Mouse (Mus musculus) layer of hippocampus, adult 9-10 months (tissue): ENCODE data around the gene Tll2.

Experiments
- DNase-seq: peaks from one replicate; pipeline ENCODE4 v3.0.0; 2022; ENCODE audit warnings: low spot score

The Tll2 gene

DNA sequence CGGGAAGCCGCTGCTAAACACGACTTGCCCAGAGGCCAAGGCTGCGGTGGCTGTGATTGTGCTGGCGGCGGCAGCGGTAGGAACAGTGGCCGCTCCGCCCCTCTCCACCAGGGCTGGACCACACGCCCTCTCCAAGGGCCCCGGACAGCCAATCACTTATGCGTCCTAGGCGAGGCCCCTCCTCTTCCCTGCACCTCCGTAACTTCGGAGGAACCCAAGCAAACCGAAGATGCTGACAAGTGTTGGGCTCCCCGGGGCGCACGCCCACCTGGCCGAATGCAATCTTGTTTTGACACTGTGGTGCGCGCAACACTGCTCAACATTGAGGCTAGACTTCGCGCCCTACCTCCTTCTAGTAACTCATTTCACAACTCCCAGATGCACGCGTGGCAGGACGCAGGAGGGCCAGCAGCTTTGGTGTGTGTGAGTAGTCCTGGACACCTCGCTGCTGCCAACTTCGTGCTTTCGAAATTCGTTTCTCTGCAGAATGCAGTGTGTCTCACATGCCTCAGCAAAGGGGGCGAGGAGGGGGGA lies at the start of gene Tll2:
Tll2 (minus strand) TSS at position 25 of the 534 bp plus-strand sequence.
- no peak for DNase-seq

- no peak for DNase-seq
Measured at GRCm38 (mm10) chr19:41254584-41254983, 47.9 kb upstream of the Tll2 start.

- DNase-seq: no peak
Measured at GRCm38 (mm10) chr19:41248968-41249367, 42.3 kb upstream of the Tll2 start.

- DNase-seq: no peak
Measured at GRCm38 (mm10) chr19:41248271-41248670, 41.6 kb upstream of the Tll2 start.

GRCm38 (mm10) chr19:41246271-41246670 lies 39.6 kb upstream of the Tll2 start:
- DNase-seq: no peak

DNA sequence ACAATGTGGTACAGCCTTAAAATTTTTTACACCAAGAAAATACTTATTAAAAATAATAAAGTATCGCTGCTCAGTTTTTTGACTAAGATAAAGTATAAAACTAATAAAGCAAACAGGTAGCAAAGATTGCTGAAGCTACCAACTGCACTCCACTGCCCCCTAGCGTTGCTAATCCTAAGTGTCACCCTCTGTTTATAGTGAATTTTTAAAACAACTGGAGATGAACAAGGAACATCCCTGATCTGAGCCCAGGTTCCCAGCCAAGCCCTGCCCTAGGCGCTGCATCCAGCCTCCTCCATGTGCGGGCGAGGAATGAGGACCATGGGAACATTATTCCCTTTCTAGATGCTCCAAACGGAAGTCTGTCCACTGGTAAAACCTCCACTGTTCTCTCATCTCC lies 37.9 kb upstream of the Tll2 start:
- DNase-seq: peak; percentile 31

DNA sequence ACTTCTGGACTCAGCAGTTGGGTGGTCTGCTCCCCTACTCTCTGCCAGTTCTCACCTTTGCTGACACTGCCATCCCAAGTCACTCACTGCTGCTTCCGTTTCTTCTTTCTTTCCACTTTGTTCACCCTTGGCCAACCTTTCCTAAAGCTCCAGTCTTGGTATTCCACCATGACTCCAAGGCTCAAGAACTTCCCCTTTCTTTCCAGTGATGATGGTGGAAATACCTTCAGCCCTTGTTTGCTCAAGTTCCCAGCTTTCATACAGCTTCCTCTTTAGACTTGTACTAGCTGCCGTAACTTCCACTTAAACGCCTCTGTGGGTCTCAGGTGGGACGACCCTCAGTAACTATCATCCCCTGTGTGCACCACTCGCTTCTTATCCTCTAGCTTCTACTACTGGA lies 35.4 kb upstream of the Tll2 start:
- no peak for DNase-seq

GRCm38 (mm10) chr19:41233698-41234097 lies 27.1 kb upstream of the Tll2 start:
- no peak for DNase-seq

DNA sequence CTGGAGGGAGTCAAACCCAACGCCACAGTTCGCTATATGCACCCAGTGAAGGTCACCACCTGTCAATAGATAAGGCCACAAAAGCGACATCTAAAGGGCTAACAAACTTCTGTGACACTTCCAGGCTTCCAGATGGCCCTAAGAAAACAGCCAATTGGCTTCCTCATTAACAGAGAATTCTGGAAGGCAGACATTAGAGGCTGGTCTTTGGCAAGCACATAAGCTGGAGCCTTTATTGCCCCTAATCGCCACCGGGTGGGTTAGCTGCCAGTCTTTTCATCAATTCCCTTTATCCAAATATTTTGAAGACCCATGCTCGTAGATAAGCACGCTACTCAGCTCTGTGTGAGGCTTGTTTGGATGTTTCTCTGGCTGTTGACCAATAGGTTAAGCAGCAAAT lies 1.7 kb upstream of the Tll2 start:
- no peak for DNase-seq

DNA sequence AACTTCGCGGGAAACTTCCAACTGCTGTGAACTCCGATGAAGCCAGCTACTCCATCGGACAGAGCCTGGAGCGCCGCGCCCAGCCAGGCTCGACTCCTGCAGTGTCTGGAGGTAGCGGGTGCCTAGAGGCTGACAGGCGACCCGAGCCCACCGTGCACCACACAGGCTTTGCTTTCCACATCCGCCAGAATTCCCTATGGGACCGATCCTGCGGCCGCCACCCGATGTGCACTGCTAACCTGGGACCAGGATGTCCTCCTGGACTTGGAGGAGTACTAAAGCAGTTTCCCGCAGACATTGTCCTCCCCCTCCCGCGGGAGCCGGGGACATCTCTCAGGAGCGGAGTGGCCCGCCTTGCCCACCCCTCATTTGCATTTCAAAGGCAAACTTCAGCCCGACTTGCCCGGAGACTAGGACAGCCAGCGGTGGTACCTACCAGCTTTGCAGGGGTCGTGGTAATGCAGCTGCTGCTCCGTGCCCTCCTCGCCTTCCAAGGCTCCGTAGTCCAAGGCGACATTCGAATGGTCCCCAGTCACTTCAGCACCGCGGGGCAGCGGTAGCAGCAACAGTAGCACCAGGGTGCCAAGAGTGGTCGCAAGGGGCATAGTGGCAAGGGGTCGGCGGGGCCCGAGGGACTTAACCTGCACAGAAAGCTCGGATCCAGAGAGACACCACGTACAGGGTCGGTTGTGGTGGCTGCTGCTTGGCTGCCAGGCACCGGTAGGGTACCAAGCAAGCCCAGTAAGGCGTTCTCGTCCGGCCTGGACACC lies 409 bp downstream of the Tll2 start:
- DNase-seq: no peak

DNA sequence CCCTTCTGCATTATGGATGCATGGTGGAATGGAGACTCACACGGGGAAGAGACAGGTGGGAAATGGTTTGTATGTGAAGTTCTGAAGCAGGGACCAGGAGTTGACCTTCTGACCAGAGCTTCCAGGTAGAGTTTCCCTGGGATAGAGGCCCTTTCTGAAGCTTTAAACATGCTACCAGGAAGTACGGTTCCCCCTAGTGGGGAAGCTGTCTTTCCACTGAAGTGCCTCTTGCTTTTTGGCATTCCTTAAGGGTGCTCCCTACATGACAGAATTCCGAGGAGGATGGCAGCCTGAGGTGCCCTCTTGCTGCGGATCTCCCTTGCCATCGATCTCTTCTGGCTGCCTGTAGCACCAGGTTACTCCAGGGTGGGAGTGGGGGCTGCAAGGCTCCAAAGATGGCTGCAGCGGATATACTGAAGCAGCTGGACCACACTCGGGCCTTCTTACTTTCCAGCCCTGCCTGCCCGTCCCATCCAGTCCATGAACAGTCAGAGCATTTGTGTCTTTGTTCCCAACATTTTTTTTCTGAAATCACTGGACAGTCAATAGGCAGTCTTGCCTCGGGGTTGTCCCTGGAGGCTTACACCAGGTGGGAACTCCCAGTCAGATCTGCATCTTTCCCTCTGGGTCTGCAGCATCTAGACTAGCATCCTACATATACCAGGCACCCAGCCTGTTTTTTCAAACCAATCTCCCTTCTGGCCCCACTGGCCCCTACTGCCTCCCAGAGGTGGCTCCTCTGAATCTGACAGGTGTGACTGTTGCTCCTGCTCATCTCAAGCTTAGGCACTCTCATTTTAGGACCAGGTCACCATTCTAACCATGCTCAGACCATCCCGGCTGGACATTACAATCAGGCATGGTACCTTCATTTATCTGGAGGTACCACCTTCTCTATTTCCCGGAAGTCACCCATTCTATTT lies 2.2 kb downstream of the Tll2 start:
- peak; percentile 20 for DNase-seq

DNA sequence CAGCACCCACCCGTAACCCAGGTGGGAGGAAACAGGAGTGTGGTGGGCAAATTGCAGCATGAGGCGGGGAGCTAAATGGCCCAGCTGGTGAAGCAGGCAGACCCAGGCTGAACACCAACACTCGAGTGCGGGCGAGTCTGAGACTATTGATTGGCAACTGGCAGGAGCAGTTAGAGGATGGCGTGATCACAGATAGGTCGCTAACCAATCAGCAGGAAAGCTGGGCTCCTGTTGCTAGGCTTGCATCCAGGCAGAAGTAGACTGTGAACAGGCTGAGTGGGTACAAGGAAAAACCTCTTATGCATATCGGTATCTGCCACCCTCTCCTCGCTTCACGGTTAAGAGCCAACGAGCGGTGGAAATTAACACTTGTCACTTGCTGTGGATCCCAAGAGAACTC lies 9.0 kb downstream of the Tll2 start:
- DNase-seq: peak; percentile 36

DNA sequence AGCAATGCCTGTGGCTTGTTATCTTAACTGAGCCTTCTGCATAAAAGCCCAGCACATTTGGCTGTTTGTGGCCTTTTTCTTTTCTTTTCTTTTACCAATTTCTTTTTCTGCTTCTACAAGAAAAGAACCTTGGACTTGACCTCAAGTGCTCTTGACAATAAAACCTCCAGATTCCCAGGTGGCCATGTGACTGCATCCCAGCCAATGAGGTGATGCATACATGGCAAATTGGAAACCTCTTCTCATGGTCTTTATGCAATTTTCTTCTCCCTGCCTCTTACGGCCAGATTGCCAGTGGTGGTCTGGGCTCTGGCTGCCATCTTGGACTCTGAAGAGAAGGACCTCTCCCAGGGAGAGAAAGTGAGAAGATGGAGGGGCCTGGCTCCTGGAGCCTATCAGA lies 13.3 kb downstream of the Tll2 start:
- no peak for DNase-seq

- no peak for DNase-seq
Measured at GRCm38 (mm10) chr19:41192953-41193352, 13.7 kb downstream of the Tll2 start.

DNA sequence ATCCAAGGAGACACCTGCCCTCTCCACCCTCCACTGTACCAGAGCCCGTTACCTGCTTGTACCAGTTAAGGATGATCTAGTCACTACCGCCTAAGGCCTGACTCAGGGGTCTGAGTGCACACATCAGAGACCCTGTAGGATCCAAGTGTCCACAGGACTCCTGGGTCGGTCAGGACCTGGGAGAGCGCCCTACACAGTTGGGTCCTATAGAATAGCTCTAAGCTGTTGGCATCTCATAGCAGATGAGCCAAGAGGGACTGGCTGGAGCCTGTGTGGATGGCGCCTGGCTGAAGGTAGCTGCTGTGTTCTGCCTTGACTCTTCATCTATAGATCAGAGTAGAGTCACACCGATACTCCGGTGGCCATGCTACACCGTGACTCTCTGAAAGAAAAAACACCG lies 14.9 kb downstream of the Tll2 start:
- no peak for DNase-seq

DNA sequence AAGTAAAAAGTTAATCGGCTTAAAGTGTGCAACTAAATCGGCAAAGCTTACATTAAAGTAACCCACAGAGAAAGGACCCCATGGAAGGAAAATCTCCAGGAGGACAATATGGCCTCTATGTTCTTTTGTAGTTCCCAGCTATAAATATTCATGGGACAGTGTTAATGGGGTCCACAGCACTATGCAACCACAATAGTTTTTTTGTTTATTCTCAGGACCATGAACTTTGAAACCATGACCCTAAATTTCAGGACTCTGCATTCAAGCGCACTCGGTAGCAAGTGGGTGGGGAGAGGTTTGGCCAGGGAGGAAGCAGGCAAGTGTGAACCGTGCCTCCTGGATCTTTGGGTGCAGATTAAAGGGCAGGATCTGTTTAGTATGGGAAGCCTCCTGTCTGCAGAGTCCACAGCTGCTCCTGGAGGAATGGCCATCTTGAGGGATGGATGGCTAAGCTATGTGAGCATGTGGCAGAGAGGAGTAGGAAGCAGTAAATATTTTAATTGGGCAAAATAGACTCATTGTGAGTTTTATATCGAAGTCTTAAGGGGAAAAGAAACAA lies 15.7 kb downstream of the Tll2 start:
- no peak for DNase-seq

- DNase-seq: no peak
Measured at GRCm38 (mm10) chr19:41177331-41177730, 29.3 kb downstream of the Tll2 start.

DNA sequence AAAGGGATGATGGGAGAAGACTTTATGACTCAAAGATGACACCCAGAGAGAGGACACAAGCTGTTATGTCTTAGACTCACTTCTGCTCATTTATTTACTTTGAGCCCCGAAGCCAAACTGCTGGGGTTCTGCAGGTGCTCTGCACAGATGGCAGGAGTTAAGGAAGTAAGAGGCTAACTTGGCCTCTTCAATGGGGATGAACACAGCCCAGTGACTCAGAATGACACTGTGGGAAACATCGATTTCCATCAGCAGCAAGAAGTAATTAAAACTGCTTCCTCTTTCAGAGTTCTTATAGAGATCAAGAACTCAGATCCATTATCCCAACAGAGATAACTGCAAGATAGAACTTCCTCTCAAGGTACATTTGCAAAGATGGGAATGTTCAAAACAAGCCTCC lies 29.8 kb downstream of the Tll2 start:
- no peak for DNase-seq

DNA sequence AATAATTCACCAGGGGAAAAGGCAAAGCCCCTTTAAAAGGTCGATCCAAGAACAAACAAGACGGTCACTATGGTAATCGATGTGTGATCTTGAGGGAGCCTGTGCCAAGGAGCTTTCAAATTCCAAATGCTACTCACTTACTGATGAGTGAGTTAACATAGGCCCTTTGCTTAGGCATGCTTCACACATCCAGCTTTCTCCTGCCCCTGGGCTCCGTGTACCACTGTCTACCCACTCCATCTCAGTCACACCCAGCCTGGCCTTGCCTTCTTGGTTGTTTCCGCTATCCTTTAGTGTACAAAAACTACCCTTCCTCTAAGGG lies 40.8 kb downstream of the Tll2 start:
- DNase-seq: no peak

GRCm38 (mm10) chr19:41165144-41165913 lies 41.3 kb downstream of the Tll2 start:
- DNase-seq: no peak

DNA sequence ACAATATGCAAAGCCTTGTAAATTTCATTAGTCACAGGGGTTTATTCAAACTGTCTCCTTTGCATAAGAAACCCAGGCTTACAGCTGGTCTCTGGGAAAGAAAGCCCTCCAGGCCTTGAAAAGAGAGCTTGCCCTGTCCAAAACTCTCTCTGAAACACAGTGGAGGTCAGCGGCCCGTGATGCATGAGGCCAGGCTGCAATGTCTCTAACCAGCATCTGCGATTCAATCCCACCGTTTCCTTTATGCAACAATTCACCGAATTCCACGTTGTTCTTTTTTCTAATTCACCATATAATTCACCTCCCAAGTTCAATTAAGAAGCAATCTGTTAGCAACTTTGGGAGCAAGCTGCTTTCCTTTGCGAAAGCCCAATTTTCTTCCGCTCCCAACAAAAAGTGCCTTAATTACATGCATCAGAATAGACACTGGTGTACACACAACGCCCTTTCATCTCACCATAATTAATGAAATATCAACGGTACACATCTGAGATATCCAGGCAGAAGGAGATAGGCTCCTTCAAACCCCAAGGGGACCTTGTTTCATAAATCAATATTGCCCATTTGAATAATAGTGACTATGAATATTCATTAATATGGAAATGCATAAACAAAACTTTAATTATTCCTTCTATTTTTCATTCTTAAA lies 42.1 kb downstream of the Tll2 start:
- DNase-seq: no peak

DNA sequence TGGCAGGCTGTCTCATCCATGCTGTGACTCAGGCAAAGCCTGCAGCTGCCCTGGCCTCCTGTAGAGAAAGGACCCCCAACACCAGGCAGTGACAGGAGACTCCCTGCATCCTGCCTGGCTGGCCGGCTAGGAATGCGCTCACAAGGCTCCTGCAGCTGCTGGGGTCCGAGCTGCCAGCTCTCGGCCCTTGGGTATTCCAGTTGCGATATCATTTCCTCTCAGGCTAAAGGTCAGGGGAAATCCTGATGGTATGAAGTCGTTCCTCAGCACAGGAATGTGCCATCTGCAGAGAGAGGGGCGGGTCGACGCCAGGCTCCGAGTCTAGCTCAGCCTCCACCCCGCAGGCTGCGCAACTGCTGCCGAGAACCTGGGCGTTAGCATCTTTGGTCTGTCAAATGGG lies 46.2 kb downstream of the Tll2 start:
- DNase-seq: no peak
